Mouse (Mus musculus): ENCODE results near the gene Tmem221. TPM values are rescaled to one million over a fixed set of nuclear protein-coding genes. Genes with fewer than 3 reads are reported as not detected.

Gene Tmem221
- polyA plus RNA-seq, 1 experiment from 2014 or later: 0.15 TPM

- DNase-seq (ENCODE audit: low spot score) (no peak), ATAC-seq (replicated peaks; ENCODE audit: low FRiP score) (no peak)
- H3K4me2 ChIP-seq (ENCODE audit: low read depth, low read length, severe bottlenecking): no peak overlapping the region
- no peak overlapping the region for H3K4me3 ChIP-seq (ENCODE audit: low read depth, low read length)
- H3K27me3 ChIP-seq (ENCODE audit: control insufficient read depth, insufficient read depth, low read length): no peaks in the 10 kb centered on the region
- WGBS: 93% methylated on average over 7 of the region's 7 CpGs
- peaks cover 2% of the 10 kb centered on the region; the same call in 1 of the 2 replicates for H3K4me1 ChIP-seq (replicated peaks; ENCODE audit: control insufficient read depth, insufficient read depth, low read length)
- H3K9me3 ChIP-seq (ENCODE audit: control insufficient read depth, low read length): no peaks in the 10 kb centered on the region
- no peak overlapping the region for H3K9ac ChIP-seq (ENCODE audit: low read length)
- H3K27ac ChIP-seq (ENCODE audit: low read depth, low read length): no peak overlapping the region
- H3K36me3 ChIP-seq (ENCODE audit: control insufficient read depth, insufficient read depth, low read length): peaks cover 2% of the 10 kb centered on the region; the same call in 1 of the 2 replicates
Measured at GRCm38 (mm10) chr8:71547590-71547989, 11.1 kb downstream of the Tmem221 start.

DNA sequence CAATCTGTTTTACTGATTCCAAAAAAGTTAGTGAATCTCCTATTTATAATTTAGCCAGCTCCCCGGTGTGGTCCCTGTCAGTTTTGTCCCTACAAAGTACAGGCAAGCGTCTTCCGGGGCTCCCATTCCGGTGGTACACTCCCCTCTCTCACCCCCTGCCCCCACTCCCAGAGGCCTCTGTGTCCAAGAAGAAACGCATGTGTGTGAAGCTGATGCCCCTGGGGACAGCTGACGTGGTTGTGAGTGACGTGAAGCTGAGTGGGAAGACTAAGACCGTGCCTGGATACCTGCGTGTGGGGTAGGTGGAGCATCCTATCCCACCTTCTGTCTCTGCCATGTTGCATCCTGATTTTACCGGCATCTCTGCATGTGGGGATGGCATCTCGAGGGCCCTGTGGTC lies 13.6 kb downstream of the Tmem221 start:
- no peak overlapping the region for H3K4me3 ChIP-seq (ENCODE audit: low read depth, low read length)
- peaks cover 2% of the 10 kb centered on the region; the same call in 1 of the 2 replicates for H3K4me1 ChIP-seq (replicated peaks; ENCODE audit: control insufficient read depth, insufficient read depth, low read length)
- no peaks in the 10 kb centered on the region for H3K27me3 ChIP-seq (ENCODE audit: control insufficient read depth, insufficient read depth, low read length)
- peaks cover 2% of the 10 kb centered on the region; the same call in 1 of the 2 replicates for H3K36me3 ChIP-seq (ENCODE audit: control insufficient read depth, insufficient read depth, low read length)
- ATAC-seq (replicated peaks; ENCODE audit: low FRiP score): no peak
- H3K9me3 ChIP-seq (ENCODE audit: control insufficient read depth, low read length): no peaks in the 10 kb centered on the region
- 93% methylated on average over 11 of the region's 11 CpGs for WGBS
- no peak for DNase-seq (ENCODE audit: low spot score)
- no peak overlapping the region for H3K4me2 ChIP-seq (ENCODE audit: low read depth, low read length, severe bottlenecking)
- H3K9ac ChIP-seq (ENCODE audit: low read length): no peak overlapping the region
- no peak overlapping the region for H3K27ac ChIP-seq (ENCODE audit: low read depth, low read length)

GRCm38 (mm10) chr8:71543755-71544154 lies 14.9 kb downstream of the Tmem221 start:
- peak overlapping the region; percentile 77; the same call in 1 of the 2 replicates for H3K9ac ChIP-seq (ENCODE audit: low read length)
- peaks cover 2% of the 10 kb centered on the region; the same call in 1 of the 2 replicates for H3K4me1 ChIP-seq (replicated peaks; ENCODE audit: control insufficient read depth, insufficient read depth, low read length)
- H3K27ac ChIP-seq (ENCODE audit: low read depth, low read length): no peak overlapping the region
- H3K4me3 ChIP-seq (ENCODE audit: low read depth, low read length): peak overlapping the region; percentile 80; the same call in 1 of the 2 replicates
- WGBS: 84% methylated on average over 9 of the region's 9 CpGs
- DNase-seq (ENCODE audit: low spot score) (no peak), ATAC-seq (replicated peaks; ENCODE audit: low FRiP score) (no peak)
- no peaks in the 10 kb centered on the region for H3K27me3 ChIP-seq (ENCODE audit: control insufficient read depth, insufficient read depth, low read length)
- H3K9me3 ChIP-seq (ENCODE audit: control insufficient read depth, low read length): no peaks in the 10 kb centered on the region
- peaks cover 2% of the 10 kb centered on the region; the same call in 1 of the 2 replicates for H3K36me3 ChIP-seq (ENCODE audit: control insufficient read depth, insufficient read depth, low read length)
- H3K4me2 ChIP-seq (ENCODE audit: low read depth, low read length, severe bottlenecking): peak overlapping the region; percentile 89

GRCm38 (mm10) chr8:71542632-71543343 lies 15.9 kb downstream of the Tmem221 start, which contains the start of gene Mvb12a:
Gene Mvb12a, plus strand, starts transcription at chr8:71542922.
- no peaks in the 10 kb centered on the region for H3K9me3 ChIP-seq (ENCODE audit: control insufficient read depth, low read length)
- peak; percentile 95 for ATAC-seq (replicated peaks; ENCODE audit: low FRiP score)
- peaks cover 2% of the 10 kb centered on the region; the same call in 1 of the 2 replicates for H3K36me3 ChIP-seq (ENCODE audit: control insufficient read depth, insufficient read depth, low read length)
- no peaks in the 10 kb centered on the region for H3K27me3 ChIP-seq (ENCODE audit: control insufficient read depth, insufficient read depth, low read length)
- H3K4me3 ChIP-seq (ENCODE audit: low read depth, low read length): peak within 1 kb of the TSS; percentile 80
- H3K4me2 ChIP-seq (ENCODE audit: low read depth, low read length, severe bottlenecking): peak within 1 kb of the TSS; percentile 89
- H3K27ac ChIP-seq (ENCODE audit: low read depth, low read length): no peak within 1 kb of the TSS
- WGBS: under 1% methylated on average over 53 of the region's 55 CpGs
- peak; percentile 96 for DNase-seq (ENCODE audit: low spot score)
- peak within 1 kb of the TSS; percentile 77 for H3K9ac ChIP-seq (ENCODE audit: low read length)
- peaks cover 2% of the 10 kb centered on the region; the same call in 1 of the 2 replicates for H3K4me1 ChIP-seq (replicated peaks; ENCODE audit: control insufficient read depth, insufficient read depth, low read length)

- Histone ChIP-seq H3K4me3 (ENCODE audit: low read depth, low read length) (peak within 1 kb of the TSS; percentile 24), H3K27me3 (ENCODE audit: control insufficient read depth, insufficient read depth, low read length) (peaks cover 3% of the 10 kb centered on the region; the same call in 1 of the 2 replicates), H3K36me3 (ENCODE audit: control insufficient read depth, insufficient read depth, low read length) (no peaks in the 10 kb centered on the region), H3K27ac (ENCODE audit: low read depth, low read length) (no peak within 1 kb of the TSS), H3K4me2 (ENCODE audit: low read depth, low read length, severe bottlenecking) (peak within 1 kb of the TSS; percentile 44), H3K4me1 (replicated peaks; ENCODE audit: control insufficient read depth, insufficient read depth, low read length) (no peaks in the 10 kb centered on the region), H3K9ac (ENCODE audit: low read length) (no peak within 1 kb of the TSS), H3K9me3 (ENCODE audit: control insufficient read depth, low read length) (no peaks in the 10 kb centered on the region)
- ATAC-seq (replicated peaks; ENCODE audit: low FRiP score) (0 out of 2 replicates have a peak, but pooled peaks have one; percentile 39), DNase-seq (ENCODE audit: low spot score) (peak; percentile 82)
- 3% methylated on average over 37 of the region's 37 CpGs for whole genome bisulfite sequencing
Measured at GRCm38 (mm10) chr8:71537028-71537867, 21.4 kb downstream of the Tmem221 start, which contains the start of gene Bst2. Gene Bst2, minus strand, starts transcription at chr8:71537456.

DNA sequence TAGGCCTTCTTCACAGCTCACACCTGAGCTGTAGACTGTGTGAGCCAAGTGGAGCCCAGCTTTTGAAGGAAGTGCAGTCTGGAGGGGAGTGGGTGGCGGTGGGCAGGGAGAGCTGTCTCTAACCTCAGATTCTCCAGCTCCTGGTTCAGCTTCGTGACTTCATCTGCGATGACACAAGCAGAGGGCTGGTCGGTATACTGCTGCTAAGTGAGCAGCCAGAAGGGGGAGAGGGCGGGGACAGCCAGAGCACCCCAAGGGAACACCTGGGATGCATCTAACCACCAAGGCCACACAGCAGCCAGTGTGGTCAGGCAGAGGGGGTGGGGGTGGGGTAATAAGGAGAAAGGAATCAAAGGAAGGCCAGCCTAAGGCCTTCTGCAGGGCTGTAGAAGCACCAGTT lies 23.0 kb downstream of the Tmem221 start:
- no peak overlapping the region for H3K27ac ChIP-seq (ENCODE audit: low read depth, low read length)

DNA sequence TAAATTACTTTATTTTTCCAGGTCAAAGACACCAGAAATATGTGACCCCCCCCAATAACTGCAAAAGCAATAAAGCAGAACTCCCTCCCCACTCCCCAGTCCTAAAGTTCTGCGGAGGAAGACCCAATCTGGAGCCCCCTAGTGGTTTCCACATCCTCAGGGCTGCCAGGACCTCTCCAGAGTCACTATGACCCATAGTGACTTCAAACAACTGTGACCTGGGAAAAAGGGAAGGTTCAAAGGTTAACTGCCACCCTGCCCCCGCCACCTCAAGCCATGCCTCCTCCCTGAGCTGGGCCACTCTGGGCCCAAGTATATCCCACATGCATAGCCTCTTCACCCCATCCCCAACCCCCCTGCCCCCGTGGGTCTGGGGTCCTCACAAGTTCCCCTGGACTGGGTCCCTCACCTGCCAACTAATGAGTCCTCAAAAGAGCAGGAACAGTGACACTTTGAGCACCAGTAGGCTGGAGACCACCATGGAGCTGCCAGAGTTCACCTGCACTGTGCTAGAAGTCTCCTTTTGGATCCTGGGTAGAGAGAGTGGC lies 24.3 kb downstream of the Tmem221 start:
- 44% methylated on average over 3 of the region's 3 CpGs for WGBS
- ATAC-seq (replicated peaks; ENCODE audit: low FRiP score): no peak

More for the DNA sequence above, 23.0 kb downstream of the Tmem221 start:
- Histone ChIP-seq H3K4me2 (ENCODE audit: low read depth, low read length, severe bottlenecking) (no peak overlapping the region), H3K27me3 (ENCODE audit: control insufficient read depth, insufficient read depth, low read length) (peaks cover 3% of the 10 kb centered on the region; the same call in 1 of the 2 replicates), H3K9me3 (ENCODE audit: control insufficient read depth, low read length) (no peaks in the 10 kb centered on the region), H3K4me1 (replicated peaks; ENCODE audit: control insufficient read depth, insufficient read depth, low read length) (no peaks in the 10 kb centered on the region), H3K36me3 (ENCODE audit: control insufficient read depth, insufficient read depth, low read length) (no peaks in the 10 kb centered on the region), H3K4me3 (ENCODE audit: low read depth, low read length) (no peak overlapping the region), H3K9ac (ENCODE audit: low read length) (no peak overlapping the region)
- ATAC-seq (replicated peaks; ENCODE audit: low FRiP score): no peak
- 70% methylated on average over 5 of the region's 5 CpGs for WGBS
- no peak for DNase-seq (ENCODE audit: low spot score)

More for the DNA sequence above, 24.3 kb downstream of the Tmem221 start:
- Histone ChIP-seq H3K27ac (ENCODE audit: low read depth, low read length) (no peak overlapping the region), H3K9ac (ENCODE audit: low read length) (no peak overlapping the region), H3K4me1 (replicated peaks; ENCODE audit: control insufficient read depth, insufficient read depth, low read length) (no peaks in the 10 kb centered on the region), H3K36me3 (ENCODE audit: control insufficient read depth, insufficient read depth, low read length) (no peaks in the 10 kb centered on the region), H3K4me3 (ENCODE audit: low read depth, low read length) (no peak overlapping the region), H3K4me2 (ENCODE audit: low read depth, low read length, severe bottlenecking) (no peak overlapping the region), H3K27me3 (ENCODE audit: control insufficient read depth, insufficient read depth, low read length) (peaks cover 3% of the 10 kb centered on the region; the same call in 1 of the 2 replicates), H3K9me3 (ENCODE audit: control insufficient read depth, low read length) (no peaks in the 10 kb centered on the region)
- no peak for DNase-seq (ENCODE audit: low spot score)

Data from forebrain, embryonic 11.5 days (tissue).